Mouse (Mus musculus): ENCODE measurements around the gene Serpinb13.
"Not testable (repeated sequence)": the region's sequence is repeated elsewhere in the genome, so short reads cannot be mapped to it uniquely, and the experiment has no call there.

Serpinb13 gene

GRCm38 (mm10) chr1:106980684-106981083 is at the start of gene Serpinb13:
TSS of gene Serpinb13 (plus strand) at chr1:106980984.
- in situ Hi-C loops (cut with MseI, MboI): no loop called here

- in situ Hi-C loops (cut with MseI, MboI): no loop called here
These were observed 48.8 kb upstream of the Serpinb13 start for GRCm38 (mm10) chr1:106931954-106932353.

GRCm38 (mm10) chr1:106933658-106934057 is 47.1 kb upstream of the Serpinb13 start:
- in situ Hi-C loops (cut with MseI, MboI): no loop called here

- in situ Hi-C loops (cut with MseI, MboI): no loop called here
These were observed 46.5 kb upstream of the Serpinb13 start, which contains the start of gene Serpinb12 for GRCm38 (mm10) chr1:106934265-106934664. TSS of gene Serpinb12 (plus strand) at chr1:106934449.

- in situ Hi-C loops (cut with MseI, MboI): no loop called here
These were observed 33.6 kb upstream of the Serpinb13 start for GRCm38 (mm10) chr1:106947217-106947616.

- in situ Hi-C loops (cut with MseI, MboI): no loop called here
These were observed 20.8 kb upstream of the Serpinb13 start for GRCm38 (mm10) chr1:106959981-106960380.

- in situ Hi-C loops (cut with MseI, MboI): no loop called here
These were observed 19.8 kb upstream of the Serpinb13 start for GRCm38 (mm10) chr1:106961023-106961422.

- in situ Hi-C loops (cut with MseI, MboI): no loop called here
These were observed 2.3 kb downstream of the Serpinb13 start for GRCm38 (mm10) chr1:106983092-106983491.

GRCm38 (mm10) chr1:106983865-106984264 is 3.1 kb downstream of the Serpinb13 start:
- in situ Hi-C loops (cut with MseI, MboI): no loop called here

- in situ Hi-C loops (cut with MseI, MboI): loop anchor here (25.0 kb wide), 1 partner anchor 487 kb away; no protein-coding TSS in a partner anchor
These were observed 19.6 kb downstream of the Serpinb13 start for GRCm38 (mm10) chr1:107000424-107000823.

GRCm38 (mm10) chr1:107001754-107002153 is 21.0 kb downstream of the Serpinb13 start:
- in situ Hi-C loops (cut with MseI, MboI): loop anchor here (25.0 kb wide), 1 partner anchor 486 kb away; no protein-coding TSS in a partner anchor

GRCm38 (mm10) chr1:107006316-107006715 is 25.5 kb downstream of the Serpinb13 start:
- in situ Hi-C loops (cut with MseI, MboI): loop anchor here (25.0 kb wide), 1 partner anchor 481 kb away; no protein-coding TSS in a partner anchor

GRCm38 (mm10) chr1:107014530-107014929 is 33.7 kb downstream of the Serpinb13 start:
- in situ Hi-C loops (cut with MseI, MboI): loop anchor here (25.0 kb wide), 1 partner anchor 473 kb away; no protein-coding TSS in a partner anchor

- in situ Hi-C loops (cut with MseI, MboI): loop anchor here (25.0 kb wide), 1 partner anchor 472 kb away; no protein-coding TSS in a partner anchor
These were observed 34.4 kb downstream of the Serpinb13 start for GRCm38 (mm10) chr1:107015210-107015609.

GRCm38 (mm10) chr1:107025886-107026285 is 45.1 kb downstream of the Serpinb13 start:
- in situ Hi-C loops (cut with MseI, MboI): no loop called here

- in situ Hi-C loops (cut with MseI, MboI): not testable (repeated sequence)
These were observed 53.5 kb downstream of the Serpinb13 start for GRCm38 (mm10) chr1:107034236-107034635.

Measured in mouse trophoblast stem cell (cell line).